Mouse (Mus musculus) cerebellum, adult 11 months (tissue): ENCODE data around the gene Dis3l2.

Experiments used
- DNase-seq: peaks from one replicate; pipeline ENCODE4 v3.0.0; 2022

Dis3l2 gene

GRCm38 (mm10) chr1:86916355-86916984 lies 212.9 kb downstream of the Dis3l2 start:
- no peak for DNase-seq

DNA sequence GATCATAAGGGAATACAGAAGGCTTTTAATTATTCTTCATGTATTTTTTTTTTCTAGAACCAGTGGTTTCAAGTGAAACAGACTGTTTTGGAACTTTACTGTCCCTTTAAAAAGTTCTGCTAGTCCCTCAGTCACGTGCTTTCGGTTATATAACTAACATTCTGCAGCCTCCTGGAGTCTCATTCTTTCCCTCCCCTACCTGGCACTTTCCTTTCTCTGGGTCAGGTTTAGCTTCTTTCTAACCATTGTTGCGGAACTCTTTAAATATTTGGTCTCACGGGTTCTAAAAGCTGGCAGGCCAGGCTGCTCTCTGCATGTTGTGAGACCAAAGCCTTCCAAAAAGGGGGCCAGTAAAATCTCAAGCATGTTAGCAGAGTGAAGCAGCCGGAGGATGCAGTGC lies 222.2 kb downstream of the Dis3l2 start:
- no peak for DNase-seq

DNA sequence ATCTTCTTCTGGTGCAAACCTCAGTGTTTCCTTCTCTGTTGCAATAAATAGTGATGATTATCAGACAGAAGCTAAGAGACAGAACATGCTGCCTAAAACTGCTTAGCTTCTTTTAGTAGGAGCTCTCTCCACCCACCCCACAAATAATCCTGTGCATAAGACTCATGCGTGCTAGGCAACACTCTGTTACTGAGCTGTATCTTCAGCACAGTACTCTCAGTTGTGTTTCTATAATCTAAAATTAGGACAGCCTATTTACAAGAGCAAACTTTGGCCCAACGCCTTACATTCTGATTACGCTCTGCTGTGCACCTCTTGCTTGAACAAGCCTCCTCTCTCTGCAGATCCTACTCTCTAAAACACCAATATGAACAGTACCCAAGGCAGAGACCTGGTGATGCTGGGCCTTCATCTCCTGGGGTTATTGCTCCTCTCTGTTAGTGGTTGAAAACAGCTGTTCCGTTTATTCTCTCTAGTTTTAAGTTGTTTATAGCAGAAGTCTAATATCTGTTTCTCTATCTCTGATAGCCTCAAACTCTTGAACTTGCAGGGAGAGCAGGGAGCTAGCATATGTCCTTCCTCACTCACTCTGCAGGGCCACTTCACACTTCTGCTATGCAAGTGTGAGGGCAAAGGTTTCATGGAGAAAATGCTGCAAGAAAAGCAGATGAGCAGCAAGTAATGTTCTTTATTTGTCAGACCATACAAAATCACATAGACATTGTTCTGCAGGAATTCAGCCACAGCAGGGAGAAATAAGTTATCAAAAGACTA lies 228.2 kb downstream of the Dis3l2 start:
- no peak for DNase-seq

DNA sequence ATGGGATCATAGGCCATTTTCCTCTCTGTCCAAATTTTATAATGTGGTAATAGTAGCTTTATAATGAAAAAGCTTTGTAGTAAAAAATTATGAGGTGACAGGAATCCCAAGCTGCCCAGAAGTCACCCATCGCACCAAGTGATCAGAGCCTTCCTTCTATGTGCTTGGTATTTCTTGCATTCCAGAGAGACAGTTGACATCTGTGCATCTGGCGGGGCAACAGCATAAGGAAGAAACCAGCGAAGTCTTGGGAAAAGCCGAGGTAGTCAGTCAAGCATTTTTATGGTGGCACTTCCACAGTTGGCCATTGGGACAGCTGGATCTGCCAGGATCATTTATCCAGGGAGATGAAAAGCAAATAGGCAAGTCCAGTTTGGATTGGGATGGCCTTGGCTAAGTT lies 229.2 kb downstream of the Dis3l2 start:
- no peak for DNase-seq

GRCm38 (mm10) chr1:86933656-86934055 lies 230.0 kb downstream of the Dis3l2 start:
- DNase-seq = no peak

GRCm38 (mm10) chr1:86951501-86952205 lies 248.0 kb downstream of the Dis3l2 start:
- no peak for DNase-seq

- DNase-seq = no peak
Measured at GRCm38 (mm10) chr1:86955801-86956200, 252.2 kb downstream of the Dis3l2 start.

DNA sequence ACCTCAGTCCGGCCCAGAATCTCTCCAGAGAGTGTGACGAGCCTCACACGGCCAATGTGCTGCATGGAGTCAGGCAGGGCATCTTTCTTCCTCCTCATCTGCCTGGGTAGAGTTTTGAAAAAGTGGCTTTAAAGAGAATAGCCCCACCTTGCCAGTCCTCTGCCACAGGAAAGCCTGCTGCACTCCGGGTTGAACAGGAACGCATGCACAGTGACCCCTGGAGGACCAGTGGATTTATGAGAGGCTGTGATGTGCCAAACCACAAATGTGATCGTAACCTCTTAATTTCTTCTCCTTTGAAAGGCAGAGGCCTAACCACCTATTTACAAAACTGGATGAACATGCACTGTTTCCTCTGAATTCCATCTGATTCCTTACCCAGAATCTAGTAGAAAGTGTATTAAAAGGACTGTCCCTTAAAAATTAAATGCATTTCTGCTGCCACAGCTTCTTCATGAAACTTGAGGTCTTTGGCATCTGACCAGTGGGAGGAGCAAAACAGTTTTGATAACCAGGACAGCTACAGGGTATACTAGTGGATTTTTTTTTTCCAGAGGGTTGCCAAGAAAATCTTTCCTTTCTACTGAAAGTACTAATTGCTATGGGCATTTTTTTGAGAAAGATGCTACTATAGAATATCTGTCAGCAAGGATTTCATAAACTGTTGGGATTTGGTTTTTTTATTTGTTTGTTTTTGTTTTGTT lies 264.8 kb downstream of the Dis3l2 start:
- DNase-seq = no peak

- no peak for DNase-seq
Measured at GRCm38 (mm10) chr1:86969173-86969725, 265.6 kb downstream of the Dis3l2 start.

- no peak for DNase-seq
Measured at GRCm38 (mm10) chr1:86972693-86973092, 269.1 kb downstream of the Dis3l2 start.

DNA sequence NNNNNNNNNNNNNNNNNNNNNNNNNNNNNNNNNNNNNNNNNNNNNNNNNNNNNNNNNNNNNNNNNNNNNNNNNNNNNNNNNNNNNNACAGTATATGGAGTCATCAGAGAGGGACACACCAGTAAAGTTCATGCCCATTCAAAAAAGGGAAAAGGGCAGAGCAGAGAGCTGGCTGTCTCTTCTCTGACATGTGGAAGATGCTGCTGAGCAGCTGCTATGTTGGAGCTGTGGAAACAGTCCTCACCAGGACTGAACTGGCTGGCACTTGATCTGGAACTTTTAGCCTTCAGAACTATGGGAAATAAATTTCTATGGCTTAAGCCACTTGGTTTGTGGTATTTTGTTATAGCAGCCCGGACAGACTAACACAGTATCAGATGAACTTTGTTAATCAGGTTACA lies 273.4 kb downstream of the Dis3l2 start:
- DNase-seq = no peak

DNA sequence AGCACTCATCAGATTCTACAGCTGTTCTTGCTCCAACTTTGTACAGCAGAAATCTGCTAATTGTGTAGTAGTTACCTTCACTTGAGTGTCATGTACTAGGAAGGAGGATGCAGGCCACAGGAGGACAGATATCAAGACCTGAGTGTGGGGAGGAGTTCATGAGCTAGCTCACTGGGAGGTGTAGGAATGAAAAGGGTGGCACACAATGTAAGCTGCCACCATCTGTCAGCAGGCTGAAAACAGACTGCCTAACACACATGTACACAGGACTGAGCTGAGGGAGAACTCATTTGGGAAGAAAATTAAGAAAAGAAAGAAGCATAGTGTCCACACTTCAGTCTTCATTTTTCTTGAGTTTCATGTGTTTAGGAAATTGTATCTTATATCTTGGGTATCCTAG lies 282.8 kb downstream of the Dis3l2 start:
- DNase-seq = no peak

DNA sequence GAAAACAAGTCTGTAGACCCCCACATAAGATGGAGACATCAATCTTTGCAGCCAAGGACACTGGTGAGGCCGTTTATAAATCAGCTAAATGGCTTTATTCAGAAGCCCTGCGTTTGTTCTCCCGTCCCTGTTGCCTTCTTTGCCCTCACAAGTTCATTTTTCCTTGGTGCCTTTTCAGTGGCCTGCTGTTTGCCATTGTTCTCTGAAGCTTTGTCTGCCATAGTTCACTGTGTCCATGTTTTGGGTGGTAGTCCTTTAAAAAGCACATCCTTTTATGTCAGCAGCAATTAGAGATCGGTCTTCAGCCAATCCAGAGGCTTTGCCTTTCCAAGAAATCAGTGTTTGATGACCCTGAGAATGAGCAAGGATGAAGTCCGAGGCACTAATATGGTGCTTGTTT lies 289.2 kb downstream of the Dis3l2 start:
- no peak for DNase-seq

DNA sequence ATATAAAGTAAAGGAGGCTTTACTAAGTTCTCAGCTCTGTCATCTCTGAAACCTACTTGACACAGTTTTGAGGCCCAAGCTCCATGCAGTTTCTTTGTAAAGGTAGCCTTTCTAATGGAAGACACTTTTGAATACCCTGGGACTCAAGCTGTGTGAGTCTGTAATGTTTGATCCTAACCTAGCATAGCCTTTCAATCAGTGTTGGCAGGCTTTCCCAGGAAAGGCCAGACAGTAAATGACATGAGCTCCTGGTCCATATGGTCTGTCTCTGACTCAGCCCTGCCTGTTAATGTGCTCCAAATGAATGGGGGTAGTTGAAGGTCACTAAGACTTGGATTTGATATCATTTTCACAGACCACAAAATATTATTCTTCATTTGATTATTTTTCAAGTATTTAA lies 290.4 kb downstream of the Dis3l2 start:
- no peak for DNase-seq

GRCm38 (mm10) chr1:86998051-86998450 lies 294.4 kb downstream of the Dis3l2 start:
- no peak for DNase-seq

DNA sequence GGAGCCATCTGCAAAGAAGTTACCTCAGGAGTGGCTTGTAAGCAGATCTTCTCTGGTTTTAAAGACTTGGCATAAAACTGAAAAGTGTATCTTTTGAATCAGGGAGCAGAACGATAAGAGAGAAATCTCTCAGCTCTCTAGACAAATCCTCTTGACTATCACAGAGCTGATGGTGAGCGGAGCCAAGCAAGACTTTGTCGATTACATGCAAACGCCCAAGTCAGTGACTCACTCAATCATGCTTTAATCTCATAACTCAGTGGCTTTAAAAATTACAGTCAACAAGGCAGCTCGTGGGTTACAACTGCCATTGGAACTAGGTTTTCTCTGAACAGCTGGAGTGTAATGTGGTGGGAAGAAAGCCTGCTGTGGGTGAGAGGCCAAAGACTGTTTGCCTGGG lies 297.8 kb downstream of the Dis3l2 start:
- DNase-seq = no peak

DNA sequence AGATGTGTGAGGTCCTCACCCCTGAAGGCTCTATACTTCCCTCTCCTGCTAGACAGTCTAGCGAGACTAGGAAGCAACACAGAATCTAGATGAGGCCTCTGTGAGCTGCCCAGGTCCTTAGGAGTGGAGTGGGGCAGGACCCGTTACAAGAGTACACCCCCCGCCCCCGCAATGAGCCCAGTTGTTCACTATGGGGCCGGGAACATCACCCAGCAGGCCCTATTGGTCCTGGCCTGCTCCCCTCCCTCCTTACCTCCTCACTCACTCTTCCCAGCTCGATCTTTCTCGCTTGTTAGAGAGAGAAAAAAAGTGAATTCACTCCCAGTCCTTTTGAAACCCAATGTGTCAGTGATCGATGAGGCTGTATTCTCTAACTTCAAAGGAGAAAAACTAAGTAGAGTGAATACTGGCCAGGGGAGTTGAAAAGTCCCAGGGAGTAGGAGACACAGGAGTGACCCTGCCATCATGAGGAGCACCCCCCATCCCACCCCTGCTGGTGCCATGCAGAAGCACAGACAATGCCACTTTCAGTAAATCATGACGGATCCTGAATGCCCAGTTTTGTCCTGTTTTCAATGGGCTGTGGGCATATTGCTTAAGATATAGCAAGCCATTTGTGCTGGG lies 299.0 kb downstream of the Dis3l2 start:
- no peak for DNase-seq

- DNase-seq = no peak
Measured at GRCm38 (mm10) chr1:87003169-87003552, 299.6 kb downstream of the Dis3l2 start.

DNA sequence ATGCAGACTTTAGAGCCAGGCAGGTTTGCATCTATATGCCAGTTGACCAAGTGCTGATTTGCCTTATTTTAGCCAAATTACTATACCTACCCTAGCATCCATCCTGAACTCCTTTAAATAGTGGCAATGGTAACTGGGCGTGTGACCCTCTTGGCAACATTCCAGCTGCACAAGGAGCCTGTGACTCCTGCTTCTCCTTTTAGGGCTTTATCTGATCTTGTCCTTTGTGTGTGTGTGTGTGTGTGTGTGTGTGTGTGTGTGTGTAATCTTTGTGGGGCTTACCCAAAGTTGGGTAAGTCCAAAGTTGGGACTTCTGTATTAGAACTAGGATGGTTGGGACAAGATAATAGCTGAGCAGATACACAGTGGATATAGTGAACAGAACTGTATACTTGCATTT lies 302.8 kb downstream of the Dis3l2 start:
- DNase-seq = no peak

GRCm38 (mm10) chr1:87008211-87008610 lies 304.6 kb downstream of the Dis3l2 start:
- DNase-seq = no peak

DNA sequence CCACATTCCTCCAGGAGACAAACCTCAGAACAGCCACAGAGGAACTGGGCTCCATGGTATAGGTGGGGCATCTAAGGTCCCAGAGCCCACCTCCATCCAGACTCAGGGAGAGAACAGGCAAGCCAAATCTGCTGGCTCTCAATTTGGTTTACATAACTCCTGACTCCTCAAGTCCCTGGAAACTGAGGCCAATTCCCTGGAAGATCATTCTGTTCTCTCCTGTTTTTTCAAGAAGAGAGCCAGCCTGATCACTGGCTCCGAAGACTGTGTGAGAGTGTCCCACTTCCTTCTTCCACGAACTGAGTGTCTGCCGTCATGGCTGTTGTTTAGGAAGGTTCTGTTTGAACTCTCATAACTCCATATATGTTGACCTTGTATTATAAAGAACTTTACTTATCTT lies 305.5 kb downstream of the Dis3l2 start:
- no peak for DNase-seq

- DNase-seq = no peak
Measured at GRCm38 (mm10) chr1:87010629-87011330, 307.2 kb downstream of the Dis3l2 start.
